Mouse (Mus musculus): Measurements from ENCODE around the gene Tubgcp3. TPM values are rescaled to one million over a fixed set of nuclear protein-coding genes. Genes with fewer than 3 reads are reported as not detected.
"Not testable (repeated sequence)": the region's sequence is repeated elsewhere in the genome, so short reads cannot be mapped to it uniquely, and the experiment has no call there.

The Tubgcp3 gene
- total RNA-seq, 1 experiment from 2014 or later, result 31.8 TPM

GRCm38 (mm10) chr8:12641527-12641926 lies 30.5 kb downstream of the Tubgcp3 start:
- DNase-seq, result no peak

DNA sequence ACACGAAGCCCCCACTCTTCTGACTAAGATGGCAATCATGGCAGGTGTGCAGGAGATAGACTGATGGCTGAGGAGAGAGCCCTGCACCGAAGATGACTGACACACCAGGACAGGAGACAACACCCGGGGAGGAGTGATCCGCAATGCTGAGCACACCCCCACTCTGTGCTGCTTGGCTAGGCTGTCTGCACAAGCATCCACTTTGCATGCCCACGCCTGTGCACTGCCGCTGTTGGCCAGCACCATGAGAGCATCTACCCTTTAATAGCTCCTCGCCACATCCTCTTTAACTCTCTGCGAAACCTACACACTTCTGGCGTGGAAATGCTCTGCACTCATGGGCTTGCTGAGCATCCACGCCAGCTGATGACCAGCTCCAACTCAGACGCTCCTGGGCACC lies 33.6 kb downstream of the Tubgcp3 start:
- DNase-seq, result no peak

- no peak for DNase-seq
Observed at GRCm38 (mm10) chr8:12635366-12635765, 36.7 kb downstream of the Tubgcp3 start.

DNA sequence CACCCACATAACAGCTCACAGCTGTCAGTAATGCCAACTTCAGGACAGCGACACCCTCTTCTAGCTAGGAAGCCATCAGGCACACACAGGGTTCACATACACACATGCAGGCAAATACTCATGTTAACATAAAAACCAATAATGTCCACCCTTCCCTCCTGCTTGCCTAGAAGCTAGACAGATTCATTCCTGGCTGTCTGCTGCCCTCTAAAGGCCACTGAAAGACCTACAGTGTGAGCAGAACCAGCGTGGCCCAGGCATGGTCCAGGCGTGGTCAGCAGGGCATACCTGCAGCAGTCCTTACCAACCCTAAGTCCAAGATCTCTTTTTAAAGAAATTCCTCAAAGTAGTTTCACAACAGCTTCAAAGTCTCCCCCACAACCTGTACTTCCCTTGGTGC lies 43.0 kb downstream of the Tubgcp3 start:
- DNase-seq, result peak; percentile 57

GRCm38 (mm10) chr8:12625890-12626289 lies 46.2 kb downstream of the Tubgcp3 start:
- no peak for DNase-seq

DNA sequence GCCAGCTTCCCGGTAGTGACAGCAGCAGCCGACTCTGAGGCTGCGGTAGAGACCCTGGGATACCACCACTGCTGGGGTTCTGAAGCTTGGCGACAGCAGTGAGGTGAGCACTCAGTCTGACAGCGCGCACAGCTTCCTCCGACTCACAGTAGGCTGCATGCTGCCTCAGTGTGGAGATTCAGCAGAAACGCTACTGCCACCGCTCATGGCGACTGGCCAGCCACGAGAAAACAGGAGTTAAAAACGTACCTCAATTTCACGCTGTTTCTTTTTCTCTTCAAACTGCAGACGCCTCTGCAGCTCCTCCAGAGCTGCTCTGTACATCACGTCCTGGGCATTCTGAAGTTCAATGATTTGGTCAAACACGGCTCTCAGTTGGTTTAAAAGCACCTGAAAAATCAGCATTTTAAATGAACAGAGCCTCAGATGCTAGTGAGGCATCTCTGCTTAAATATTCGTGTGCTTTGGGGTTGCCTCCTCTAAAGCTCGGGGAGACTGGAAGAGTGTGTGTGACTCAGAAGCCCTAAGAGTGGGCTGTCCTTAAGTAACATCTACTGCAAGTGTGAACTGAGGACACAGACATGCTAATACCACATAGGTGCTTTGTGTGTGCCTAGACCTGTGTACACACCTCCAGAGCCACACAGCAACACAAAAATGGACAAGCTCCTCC lies 50.4 kb downstream of the Tubgcp3 start:
- no peak for DNase-seq

GRCm38 (mm10) chr8:12617369-12617768 lies 54.7 kb downstream of the Tubgcp3 start:
- not testable (repeated sequence) for DNase-seq

DNA sequence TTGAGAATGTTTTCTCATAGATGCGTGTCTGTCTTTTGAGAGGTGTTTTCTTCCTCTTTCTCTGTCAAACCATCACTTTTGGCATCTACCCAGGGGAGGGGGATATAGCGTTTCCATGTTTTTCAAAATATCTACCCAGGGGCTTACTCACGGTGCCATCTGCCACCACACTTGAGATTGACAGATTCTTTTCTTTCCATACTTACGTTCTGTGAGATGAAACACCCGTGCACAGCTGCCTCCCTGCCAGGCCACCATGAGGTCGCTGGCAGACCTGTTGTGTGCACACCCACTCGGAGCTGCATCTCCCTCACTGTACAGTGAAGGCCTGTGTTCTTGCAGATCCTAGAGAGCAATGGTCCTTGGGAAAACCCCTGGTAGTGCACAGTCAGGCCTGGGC lies 58.8 kb downstream of the Tubgcp3 start:
- no peak for DNase-seq

DNA sequence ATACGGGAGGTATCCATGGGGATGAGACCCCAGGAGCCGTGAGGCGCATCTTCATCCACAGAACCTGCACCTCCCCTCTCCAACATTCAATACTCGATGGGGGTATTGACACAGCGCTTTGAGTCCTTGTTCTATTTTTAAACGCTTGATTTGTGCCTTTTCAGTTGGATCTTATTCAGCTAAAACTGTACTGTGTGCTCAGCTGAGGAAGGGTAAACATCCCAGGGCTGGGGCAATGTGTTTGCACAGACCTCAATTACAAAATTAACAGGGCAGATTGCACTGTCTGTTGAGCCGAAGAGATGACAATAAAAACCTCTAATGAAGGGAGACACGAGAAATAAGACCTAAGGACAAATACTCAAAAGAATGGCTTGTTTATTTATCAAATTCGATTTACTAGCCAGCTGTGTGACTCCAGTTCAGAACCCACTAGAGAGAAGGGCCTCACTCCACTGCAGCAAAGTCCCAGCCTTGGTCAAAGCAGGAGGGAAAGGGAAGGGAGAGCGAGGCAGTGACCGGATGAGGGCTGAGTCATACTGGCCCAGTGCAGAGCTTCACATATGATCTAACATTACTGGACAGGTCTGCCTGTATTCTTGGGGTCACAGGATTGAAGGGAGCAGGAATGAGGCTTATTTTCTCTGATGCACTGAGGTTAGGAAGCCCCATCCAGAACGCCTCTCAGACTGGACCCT lies 62.1 kb downstream of the Tubgcp3 start:
- DNase-seq, result no peak

- DNase-seq, result peak; percentile 14
Observed at GRCm38 (mm10) chr8:12608810-12609209, 63.2 kb downstream of the Tubgcp3 start.

- DNase-seq, result peak; percentile 86
Observed at GRCm38 (mm10) chr8:12607223-12607622, 64.8 kb downstream of the Tubgcp3 start.

GRCm38 (mm10) chr8:12583785-12584184 lies 88.3 kb downstream of the Tubgcp3 start:
- no peak for DNase-seq

GRCm38 (mm10) chr8:12579339-12579999 lies 92.6 kb downstream of the Tubgcp3 start:
- not testable (repeated sequence) for DNase-seq

- DNase-seq, result no peak
Observed at GRCm38 (mm10) chr8:12576739-12577138, 95.3 kb downstream of the Tubgcp3 start.

DNA sequence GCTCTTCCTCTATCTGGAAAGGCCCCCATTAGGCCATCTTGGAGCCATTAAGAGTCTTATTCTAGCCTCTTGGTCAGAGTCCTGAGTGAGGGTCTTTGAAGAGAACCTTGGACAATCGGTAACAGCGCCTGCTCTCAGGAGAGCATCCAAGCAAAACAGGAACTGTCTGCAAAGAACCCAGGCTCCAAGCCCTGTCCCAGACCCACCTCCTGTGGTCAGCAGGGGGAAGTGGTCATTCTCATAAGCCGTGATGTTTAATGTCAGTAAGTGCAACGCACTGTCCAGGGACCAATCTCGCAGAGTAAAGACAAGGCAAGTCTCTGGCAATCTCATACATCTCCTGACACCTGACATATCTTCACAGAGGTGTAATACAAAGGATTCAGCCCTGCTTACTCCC lies 96.0 kb downstream of the Tubgcp3 start:
- DNase-seq, result no peak

- no peak for DNase-seq
Observed at GRCm38 (mm10) chr8:12572814-12573534, 99.1 kb downstream of the Tubgcp3 start, which contains the start of gene Spaca7. Spaca7 (plus strand) TSS chr8:12573029.

DNA sequence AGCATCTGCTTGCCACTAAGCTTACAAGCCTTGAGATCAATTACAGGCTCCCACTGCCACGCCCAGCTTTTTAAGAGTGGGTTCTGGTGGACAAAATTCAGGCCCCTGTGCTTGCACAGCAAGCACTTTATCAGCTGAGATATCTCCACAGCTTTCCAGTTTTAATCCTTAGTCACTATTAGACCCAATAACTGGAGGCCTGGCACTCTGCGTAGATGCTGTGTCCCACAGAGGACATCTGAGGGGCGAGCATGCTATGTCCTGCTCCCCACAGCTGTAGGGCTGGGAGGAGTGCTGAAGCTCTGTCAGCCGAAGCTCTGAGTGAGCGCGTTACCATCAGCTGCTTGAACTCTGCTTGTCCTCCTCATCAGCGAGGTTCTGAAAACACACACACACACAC lies 105.5 kb downstream of the Tubgcp3 start:
- no peak for DNase-seq

DNA sequence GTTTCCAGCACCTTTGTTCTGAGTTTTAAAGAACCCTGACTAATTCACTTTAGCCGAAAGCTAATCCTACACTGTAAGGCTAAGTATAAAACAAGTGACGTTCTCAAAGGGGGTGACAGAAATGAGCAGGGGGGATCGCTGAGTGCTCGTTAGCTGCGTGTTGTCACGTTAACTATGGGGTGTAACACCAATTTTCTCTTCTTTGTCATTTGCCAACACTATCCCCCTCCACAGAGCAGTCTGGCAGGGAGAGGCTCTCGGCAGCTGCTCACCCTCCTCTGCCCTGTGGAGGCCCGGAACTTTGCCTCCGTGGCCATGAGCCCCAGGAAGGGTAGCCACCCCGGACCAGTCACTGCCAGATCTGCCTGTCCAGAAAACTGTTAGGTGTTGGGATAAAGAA lies 106.6 kb downstream of the Tubgcp3 start:
- no peak for DNase-seq

- DNase-seq, result peak; percentile 28
Observed at GRCm38 (mm10) chr8:12564307-12564706, 107.7 kb downstream of the Tubgcp3 start.
